Mouse (Mus musculus): ENCODE measurements around the gene Tecpr1.

DNA sequence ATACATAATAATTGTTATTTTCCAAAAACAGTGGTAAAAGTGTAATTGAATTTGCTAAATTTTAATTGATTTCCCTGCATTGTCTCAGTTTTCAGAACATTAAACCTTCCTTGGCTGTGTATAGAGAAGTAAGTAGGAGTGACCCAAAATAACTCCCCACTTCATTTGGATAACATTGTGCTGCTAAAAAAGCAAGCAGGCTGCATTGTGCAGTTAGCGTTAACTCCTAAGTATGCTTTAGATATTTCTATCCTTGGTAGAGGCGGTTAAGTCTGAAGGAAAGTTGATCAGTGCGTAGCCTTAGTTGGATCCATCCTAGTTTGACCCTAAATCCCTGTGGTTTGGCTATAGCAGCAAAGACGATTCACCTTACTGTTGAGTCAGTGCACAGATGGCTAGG is 73.9 kb downstream of the Tecpr1 start:
- TF ChIP-seq CTCF (IDR thresholded peaks at IDR 0.05; ENCODE audit: low read depth) = no peak
- no peak for TF ChIP-seq EP300 (IDR thresholded peaks at IDR 0.05; ENCODE audit: low read depth)
